Comparison of ENCODE assay signal across 5 mouse cellular contexts in genomic region chr17:6660589-6660988, GRCm38 (mm10). TPM values are rescaled to one million over a fixed set of nuclear protein-coding genes. Genes with fewer than 3 reads are reported as not detected.
"Had no signal": no experiment of that assay in that cellular context is flagged by ENCODE, and none has a peak within 500 bp of the region (broad histone marks: within the 10 kb centered on the region; RNA-seq: fewer than 3 reads in every experiment).

No protein-coding gene starts in this region.

RNA-seq across cellular contexts. Expression of gene Sytl3, which starts 1.7 kb away (rescaled TPM):
- total RNA-seq: layer of hippocampus, adult 18-20 months; layer of hippocampus, postnatal 36 days had no signal
- polyA plus RNA-seq: limb, embryonic 11.5 days; liver, embryonic 12.5 days; midbrain, embryonic 12.5 days had no signal
